Mouse (Mus musculus) heart, embryonic 11.5 days (tissue): Measurements from ENCODE around the gene Gm20388. TPM values are rescaled to one million over a fixed set of nuclear protein-coding genes. Genes with fewer than 3 reads are reported as not detected.
A peak's percentile ranks its signal among the peaks of the same experiment; 100 is the strongest.

Experiments
- ATAC-seq: fragments of 200-750 bp; cut with Nextera tagmentation; replicated peaks from 2 replicates; pipeline ENCODE4 v1.8.0; 2017; ENCODE audit warnings: moderate library complexity; ENCODE audit not compliant: insufficient number of reproducible peaks, low FRiP score, low TSS enrichment
- H3K27ac ChIP-seq: fragments of 300-500 bp; sonication (generic); 2 replicates; pipeline ENCODE4 v1.5.1; 2014; ENCODE audit warnings: mild to moderate bottlenecking, low read depth, low read length
- H3K27me3 ChIP-seq: fragments of 300-500 bp; sonication (generic); 2 replicates; pipeline ENCODE4 v1.6.1; 2014; ENCODE audit warnings: mild to moderate bottlenecking, low read length, mixed read lengths; ENCODE audit not compliant: control insufficient read depth, insufficient read depth
- H3K36me3 ChIP-seq: fragments of 300-500 bp; sonication (generic); 2 replicates; pipeline ENCODE4 v1.6.1; 2014; ENCODE audit warnings: mild to moderate bottlenecking, low read length, moderate library complexity, mixed read lengths; ENCODE audit not compliant: control insufficient read depth, insufficient read depth
- H3K4me1 ChIP-seq: fragments of 300-500 bp; sonication (generic); 2 replicates; pipeline ENCODE4 v1.6.1; 2014; ENCODE audit warnings: low read length; ENCODE audit not compliant: control insufficient read depth, insufficient read depth
- H3K4me2 ChIP-seq: fragments of 300-500 bp; sonication (generic); 2 replicates; pipeline ENCODE4 v1.6.1; 2014; ENCODE audit warnings: mild to moderate bottlenecking, moderate library complexity
- H3K4me3 ChIP-seq: fragments of 300-500 bp; sonication (generic); 2 replicates; pipeline ENCODE4 v1.5.1; 2014; ENCODE audit warnings: low read depth, low read length
- H3K9ac ChIP-seq: fragments of 300-500 bp; sonication (generic); 2 replicates; pipeline ENCODE4 v1.6.1; 2014; ENCODE audit warnings: mild to moderate bottlenecking, low read depth, low read length, moderate library complexity
- H3K9me3 ChIP-seq: fragments of 300-500 bp; sonication (generic); replicated peaks from 2 replicates; pipeline ENCODE4 v1.6.1; 2016; ENCODE audit warnings: low read length; ENCODE audit not compliant: control insufficient read depth
- WGBS: fragments of 180-500 bp; shearing (Covaris S2); extraction: QIAGEN DNeasy Blood & Tissue Kit; methylation state at CpG from one replicate; pipeline ENCODE4 v1.1.7; 2014; ENCODE audit not compliant: insufficient replicate concordance; 5-methylcytosine and 5-hydroxymethylcytosine counted together
- polyA plus RNA-seq: library from polyadenylated mRNA; unstranded; fragments of >200 nt; fragmentation: Nextera tagmentation; extraction: Ambion mirVana; gene quantifications from 2 replicates; pipeline ENCODE4 v1.2.1, GENCODE M21; 2014

Gm20388 gene
- polyA plus RNA-seq, 1 experiment from 2014 or later: 6.4 TPM

GRCm38 (mm10) chr8:122230712-122231337 lies 2320.2 kb downstream of the Gm20388 start:
- Histone ChIP-seq H3K4me2 (peak overlapping the region; percentile 96), H3K36me3 (no peaks in the 10 kb centered on the region), H3K9ac (peak overlapping the region; percentile 73), H3K4me3 (peak overlapping the region; percentile 61), H3K4me1 (peaks cover 25% of the 10 kb centered on the region), H3K9me3 (no peaks in the 10 kb centered on the region), H3K27me3 (peaks cover 39% of the 10 kb centered on the region), H3K27ac (no peak overlapping the region)
- 5% methylated on average over 32 of the region's 32 CpGs for WGBS
- peak; percentile 39; the same call in 1 of the 2 replicates for ATAC-seq

GRCm38 (mm10) chr8:122234055-122234454 lies 2323.4 kb downstream of the Gm20388 start:
- Histone ChIP-seq H3K4me1 (peaks cover 34% of the 10 kb centered on the region), H3K27ac (no peak overlapping the region)

GRCm38 (mm10) chr8:122236521-122236920 lies 2325.9 kb downstream of the Gm20388 start:
- Histone ChIP-seq H3K36me3 (no peaks in the 10 kb centered on the region), H3K27ac (no peak overlapping the region), H3K9me3 (no peaks in the 10 kb centered on the region), H3K4me2 (no peak overlapping the region), H3K9ac (no peak overlapping the region), H3K27me3 (peaks cover 9% of the 10 kb centered on the region; the same call in 1 of the 2 replicates), H3K4me1 (peaks cover 26% of the 10 kb centered on the region), H3K4me3 (no peak overlapping the region)
- ATAC-seq: no peak
- 68% methylated on average over 3 of the region's 3 CpGs for WGBS

More at GRCm38 (mm10) chr8:122234055-122234454, 2323.4 kb downstream of the Gm20388 start:
- no peak overlapping the region for H3K4me2 ChIP-seq
- WGBS: 24% methylated on average over 11 of the region's 11 CpGs
- H3K9me3 ChIP-seq: no peaks in the 10 kb centered on the region
- no peak for ATAC-seq
- H3K9ac ChIP-seq: no peak overlapping the region
- peaks cover 23% of the 10 kb centered on the region for H3K27me3 ChIP-seq
- H3K36me3 ChIP-seq: no peaks in the 10 kb centered on the region
- no peak overlapping the region for H3K4me3 ChIP-seq

- Histone ChIP-seq H3K27ac (no peak overlapping the region), H3K9me3 (no peaks in the 10 kb centered on the region), H3K4me3 (no peak overlapping the region), H3K27me3 (peaks cover 3% of the 10 kb centered on the region; the same call in 1 of the 2 replicates), H3K4me2 (no peak overlapping the region), H3K4me1 (peaks cover 18% of the 10 kb centered on the region), H3K9ac (no peak overlapping the region), H3K36me3 (no peaks in the 10 kb centered on the region)
- WGBS: 73% methylated on average over 11 of the region's 11 CpGs
- no peak for ATAC-seq
Measured at GRCm38 (mm10) chr8:122238225-122238624, 2327.6 kb downstream of the Gm20388 start.

GRCm38 (mm10) chr8:122238731-122239130 lies 2328.1 kb downstream of the Gm20388 start:
- Histone ChIP-seq H3K4me2 (no peak overlapping the region), H3K9ac (no peak overlapping the region), H3K27ac (no peak overlapping the region), H3K4me1 (peaks cover 17% of the 10 kb centered on the region), H3K27me3 (peaks cover 3% of the 10 kb centered on the region; the same call in 1 of the 2 replicates), H3K9me3 (no peaks in the 10 kb centered on the region), H3K36me3 (no peaks in the 10 kb centered on the region), H3K4me3 (no peak overlapping the region)
- no peak for ATAC-seq
- 73% methylated on average over 8 of the region's 8 CpGs for WGBS

- Histone ChIP-seq H3K27me3 (no peaks in the 10 kb centered on the region), H3K4me2 (no peak overlapping the region), H3K9ac (no peak overlapping the region), H3K4me3 (no peak overlapping the region), H3K9me3 (no peaks in the 10 kb centered on the region), H3K36me3 (no peaks in the 10 kb centered on the region), H3K4me1 (peaks cover 13% of the 10 kb centered on the region), H3K27ac (no peak overlapping the region)
- 86% methylated on average over 16 of the region's 16 CpGs for WGBS
- no peak for ATAC-seq
Measured at GRCm38 (mm10) chr8:122240241-122241026, 2329.8 kb downstream of the Gm20388 start.

GRCm38 (mm10) chr8:122243310-122243709 lies 2332.7 kb downstream of the Gm20388 start:
- Histone ChIP-seq H3K4me1 (peaks cover 20% of the 10 kb centered on the region), H3K27me3 (no peaks in the 10 kb centered on the region), H3K9me3 (no peaks in the 10 kb centered on the region), H3K36me3 (no peaks in the 10 kb centered on the region), H3K9ac (no peak overlapping the region), H3K27ac (no peak overlapping the region), H3K4me2 (no peak overlapping the region), H3K4me3 (no peak overlapping the region)
- no peak for ATAC-seq
- WGBS: 68% methylated on average over 4 of the region's 4 CpGs

GRCm38 (mm10) chr8:122245161-122245560 lies 2334.5 kb downstream of the Gm20388 start:
- H3K27ac ChIP-seq: no peak overlapping the region
- WGBS: 76% methylated on average over 6 of the region's 6 CpGs

More at GRCm38 (mm10) chr8:122245161-122245560, 2334.5 kb downstream of the Gm20388 start:
- Histone ChIP-seq H3K4me1 (peaks cover 15% of the 10 kb centered on the region), H3K36me3 (no peaks in the 10 kb centered on the region), H3K4me2 (no peak overlapping the region), H3K27me3 (0 out of 2 replicates have a peak, but pooled peaks cover 2% of the 10 kb centered on the region), H3K9ac (no peak overlapping the region), H3K9me3 (no peaks in the 10 kb centered on the region), H3K4me3 (no peak overlapping the region)
- no peak for ATAC-seq
